Mouse (Mus musculus) CD4-positive naive resting alpha-beta T cell, adult 76 days (primary cell): ENCODE data around the gene Fam47e. TPM values are rescaled to one million over a fixed set of nuclear protein-coding genes. Genes with fewer than 3 reads are reported as not detected.

Source experiments
- total RNA-seq: library from RNA; stranded (reverse); gene quantifications from one replicate; pipeline ENCODE4 v1.2.4, GENCODE M21; 2023

The Fam47e gene
- total RNA-seq: not detected

DNA sequence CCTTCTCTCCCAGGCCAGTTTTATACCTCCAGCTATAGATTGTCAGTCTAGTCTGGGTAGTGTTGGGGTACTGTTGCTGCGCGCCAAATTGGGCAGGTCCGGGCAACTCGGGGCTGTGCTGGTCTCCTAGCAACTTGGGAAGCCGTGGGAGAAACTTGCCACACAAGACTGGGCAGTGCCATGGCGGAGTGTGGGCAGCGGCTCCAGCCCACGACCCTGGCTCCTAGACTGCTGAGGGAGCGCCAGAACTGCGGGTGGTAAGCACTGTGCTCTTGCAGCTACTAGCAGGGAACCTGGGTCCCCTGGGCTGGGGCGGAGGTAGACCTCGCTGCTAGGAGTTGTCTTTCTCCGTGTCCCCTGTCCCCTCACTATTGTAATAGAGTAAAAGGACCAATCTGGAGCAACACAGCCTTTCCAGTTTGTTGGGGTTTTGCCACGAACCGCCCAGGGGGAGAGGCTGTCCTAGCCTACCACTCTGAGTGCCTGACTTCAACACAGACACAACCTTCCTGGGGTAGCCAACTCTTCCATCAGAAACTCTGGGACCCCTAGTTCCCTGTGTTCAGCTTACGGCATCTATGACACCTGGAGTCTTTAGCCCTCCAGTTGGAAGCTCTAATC is at the start of gene Fam47e:
Gene Fam47e (plus strand): TSS at position 179 of the 621 bp plus-strand sequence.

GRCm38 (mm10) chr5:92506733-92507132 is 48.1 kb upstream of the Fam47e start, which contains the start of gene Scarb2:
Gene Scarb2 (minus strand): TSS chr5:92506833.

DNA sequence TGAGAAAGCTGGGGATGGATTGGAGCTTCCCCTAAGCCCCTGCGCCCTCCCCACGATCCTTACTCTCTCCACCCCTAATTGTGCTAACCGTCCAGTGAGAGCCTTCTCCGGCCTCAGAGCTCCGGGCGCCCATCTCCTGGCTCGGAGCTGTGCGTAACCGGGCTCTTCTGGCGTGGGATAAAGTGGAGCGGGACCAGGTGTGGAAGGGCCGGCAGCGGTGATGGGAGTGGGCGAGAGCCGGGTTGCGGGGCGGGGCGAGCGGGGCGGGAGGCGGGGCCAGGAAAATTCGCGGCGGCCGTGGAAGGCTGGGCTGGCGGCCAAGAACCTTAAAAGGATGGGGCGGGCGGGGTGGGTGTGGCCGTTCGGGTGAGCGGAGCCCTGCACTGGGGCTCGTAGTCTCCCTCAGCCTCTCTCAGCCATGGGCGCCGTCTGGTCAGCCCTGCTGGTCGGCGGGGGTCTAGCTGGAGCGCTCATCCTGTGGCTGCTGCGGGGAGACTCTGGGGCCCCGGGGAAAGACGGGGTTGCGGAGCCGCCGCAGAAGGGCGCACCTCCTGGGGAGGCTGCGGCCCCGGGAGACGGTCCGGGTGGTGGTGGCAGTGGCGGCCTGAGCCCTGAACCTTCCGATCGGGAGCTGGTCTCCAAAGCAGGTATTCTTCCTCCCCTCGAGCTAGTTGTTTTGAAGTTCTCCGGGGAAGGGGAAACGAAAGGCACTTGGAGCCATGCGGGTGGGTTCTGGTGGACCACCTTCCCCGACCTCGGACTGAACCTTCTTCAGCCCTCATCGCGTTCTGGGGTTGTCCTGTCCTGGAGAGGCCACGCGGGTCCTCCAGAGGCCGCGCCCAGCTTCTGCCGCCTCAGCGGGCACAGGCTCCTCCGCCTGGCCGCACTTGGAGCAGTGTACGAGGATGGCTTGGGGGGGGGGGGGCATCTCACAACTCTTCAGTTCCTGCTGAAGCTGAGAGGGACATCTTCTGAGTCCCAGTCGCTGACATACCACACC is 48.1 kb downstream of the Fam47e start, which contains the start of gene Stbd1:
Gene Stbd1 (plus strand): TSS at position 351 of the 1,000 bp plus-strand sequence.

Other genes starting within 250 kb of the Fam47e start
- 84.8 TPM for gene Sdad1, start 244.6 kb upstream of the Fam47e start, total RNA-seq
- gene Cxcl9, start 227.0 kb upstream of the Fam47e start, total RNA-seq: 0.38 TPM
- 0.64 TPM for gene Art3, start 223.2 kb upstream of the Fam47e start, total RNA-seq
- 2.2 TPM for gene Cxcl10, start 206.2 kb upstream of the Fam47e start, total RNA-seq
- gene Nup54, start 119.8 kb upstream of the Fam47e start, total RNA-seq: 65.9 TPM
- gene Scarb2, start 48.2 kb upstream of the Fam47e start, total RNA-seq: 40.2 TPM
- gene Stbd1, start 48.0 kb downstream of the Fam47e start, total RNA-seq: not detected
- gene Ccdc158, start 120.2 kb downstream of the Fam47e start, total RNA-seq: not detected
- gene Shroom3, start 128.4 kb downstream of the Fam47e start, total RNA-seq: 0.15 TPM